In genomic region chr1:161491766-161492165, GRCm38 (mm10) we compare ENCODE assay signal across 21 mouse cellular contexts. TPM values are rescaled to one million over a fixed set of nuclear protein-coding genes. Genes with fewer than 3 reads are reported as not detected.
DNase-seq lines count a peak whose midpoint lies in the region; ATAC-seq lines count a peak whose summit lies in the region.
"Had no signal": no experiment of that assay in that cellular context is flagged by ENCODE, and none has a peak within 500 bp of the region (broad histone marks: within the 10 kb centered on the region; RNA-seq: fewer than 3 reads in every experiment).

No protein-coding gene starts in this region.

- no peaks in the 10 kb centered on the region for H3K36me3 ChIP-seq in forebrain, embryonic 16.5 days (ENCODE audit: control insufficient read depth, insufficient read depth)
- H3K36me3 ChIP-seq: embryonic facial prominence, embryonic 10.5 days; G1E had no signal

- no peak overlapping the region for H3K27ac ChIP-seq in forebrain, embryonic 16.5 days (ENCODE audit: low read length)
- H3K27ac ChIP-seq: embryonic facial prominence, embryonic 10.5 days; heart, adult 2 months had no signal

- no peaks in the 10 kb centered on the region for H3K4me1 ChIP-seq in forebrain, embryonic 16.5 days (replicated peaks; ENCODE audit: control insufficient read depth, insufficient read depth, low read length)
- H3K4me1 ChIP-seq: embryonic facial prominence, embryonic 10.5 days had no signal

- H3K4me2 ChIP-seq in forebrain, embryonic 16.5 days (ENCODE audit: low read length), result no peak overlapping the region

- H3K4me3 ChIP-seq in forebrain, embryonic 16.5 days (replicated peaks; ENCODE audit: low read length), result no peak overlapping the region
- H3K4me3 ChIP-seq: embryonic facial prominence, embryonic 10.5 days; erythroblast, embryonic 14.5 days; heart, adult 2 months had no signal

- DNase-seq in frontal cortex, postnatal 36 days (ENCODE audit: low spot score in 2 of 2), result peak; percentile 31 to 73
- no peak for DNase-seq in frontal cortex, postnatal 25 days (ENCODE audit: low spot score in 2 of 2)
- peak; percentile 56 for DNase-seq in 3T3-L1 (ENCODE audit: low read depth, low spot score)
- peak; percentile 33 for DNase-seq in Muller cell, postnatal 12 days (ENCODE audit: inconsistent ontology term)
- DNase-seq in left cerebral cortex, adult 9 months (ENCODE audit: low spot score in 2 of 2), result peak; percentile 23 to 69
- no peak for DNase-seq in lung, postnatal 36 days
- DNase-seq: gastrocnemius, postnatal 14 days; heart, adult 2 months; kidney, adult 2 months; kidney, postnatal 36 days; layer of hippocampus, postnatal 36 days; lung, postnatal 14 days; thymus, adult 18-20 months had no signal

- H3K27me3 ChIP-seq in forebrain, embryonic 16.5 days (replicated peaks; ENCODE audit: control insufficient read depth, insufficient read depth, low read length), result no peaks in the 10 kb centered on the region

- H3K9ac ChIP-seq in forebrain, embryonic 16.5 days (replicated peaks; ENCODE audit: low read depth, low read length), result no peak overlapping the region

- no peaks in the 10 kb centered on the region for H3K9me3 ChIP-seq in forebrain, embryonic 16.5 days (ENCODE audit: control insufficient read depth, low read length)
- H3K9me3 ChIP-seq: embryonic facial prominence, embryonic 10.5 days; G1E had no signal

- WGBS in forebrain, embryonic 16.5 days, result 80% methylated on average over 7 of the region's 7 CpGs

- ATAC-seq in forebrain, embryonic 16.5 days, result no peak
- ATAC-seq: forebrain, embryonic 14.5 days had no signal

RNA-seq across cellular contexts. Expression of gene Tnfsf18, which starts 2.7 kb away (rescaled TPM):
- polyA plus RNA-seq in forebrain, embryonic 16.5 days (2015; fragmentation: Nextera tagmentation; extraction: Ambion mirVana), result not detected in 2 replicates
- polyA plus RNA-seq: embryonic facial prominence, embryonic 10.5 days; erythroblast, embryonic 14.5 days; forebrain, embryonic 14.5 days; G1E; heart, adult 2 months; heart, embryonic 16.5 days; hindbrain, embryonic 11.5 days; neural tube, embryonic 11.5 days had no signal

Comparison
In these comparisons a context has a peak if more than half of its experiments do, and no peak if none do; other contexts are left out.
1. DNase-seq: peak in frontal cortex, postnatal 36 days (2 of 2), 3T3-L1 (single experiment), Muller cell, postnatal 12 days (single experiment) and left cerebral cortex, adult 9 months (2 of 2); none in frontal cortex, postnatal 25 days (0 of 2) and lung, postnatal 36 days (single experiment).